Mouse (Mus musculus) heart, adult 2 months (tissue): ENCODE measurements around the gene Sspo.

ENCODE experiments used
- CTCF ChIP-seq: fragments of 200-600 bp; IDR thresholded peaks from 2 replicates; pipeline ENCODE4 v1.8.1; 2022; ENCODE audit warnings: antibody characterized with exemption, mild to moderate bottlenecking, moderate library complexity
- EP300 ChIP-seq: fragments of 200-500 bp; IDR thresholded peaks from 2 replicates; pipeline ENCODE4 v1.6.1; 2011; ENCODE audit warnings: low read depth, low read length, control low read depth; ENCODE audit not compliant: insufficient read depth
- POLR2A ChIP-seq: fragments of 200-500 bp; IDR thresholded peaks from 2 replicates; pipeline ENCODE4 v1.6.1; 2011; ENCODE audit warnings: mild to moderate bottlenecking, low read depth, low read length, control low read depth; ENCODE audit not compliant: insufficient read depth

- no peak for TF ChIP-seq CTCF
- TF ChIP-seq POLR2A: no peak
- TF ChIP-seq EP300: no peak
Observed at GRCm38 (mm10) chr6:48423336-48423735, 24.7 kb upstream of the Sspo start.
